Mouse (Mus musculus) cortical plate, adult 2 months (tissue): Measurements from ENCODE around the gene Krtap24-1.

Source experiments
- CTCF ChIP-seq: fragments of 200-500 bp; IDR thresholded peaks from 2 replicates; pipeline ENCODE4 v1.5.1; 2011; ENCODE audit warnings: mild to moderate bottlenecking, control low read depth, low read length; ENCODE audit not compliant: insufficient read depth; ENCODE audit errors: extremely low read depth
- POLR2A ChIP-seq: fragments of 200-500 bp; IDR thresholded peaks from 2 replicates; pipeline ENCODE4 v1.6.1; 2011; ENCODE audit warnings: mild to moderate bottlenecking, low read length, control low read depth; ENCODE audit not compliant: insufficient read depth; ENCODE audit errors: extremely low read depth

DNA sequence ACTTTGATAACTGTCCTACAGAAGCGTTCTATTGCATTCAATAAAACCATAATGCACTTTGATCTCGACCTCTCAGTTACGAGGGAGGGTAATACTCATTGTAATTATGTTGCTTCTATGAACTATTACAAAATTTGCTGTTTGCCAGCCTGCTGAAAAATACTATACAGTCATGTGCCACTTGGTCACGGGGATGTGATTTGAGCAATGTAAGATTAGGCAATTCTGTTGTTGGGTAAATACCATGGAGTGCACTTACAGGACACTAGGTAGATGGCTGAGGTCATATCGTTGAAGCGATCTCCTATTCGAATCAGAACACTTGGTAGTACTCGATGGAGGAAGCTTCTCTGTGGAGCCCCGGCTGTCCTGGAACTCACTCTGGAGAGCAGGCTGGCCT lies 28.7 kb downstream of the Krtap24-1 start:
- no peak for TF ChIP-seq CTCF
- TF ChIP-seq POLR2A: no peak
